Mouse (Mus musculus): Measurements from ENCODE around the gene Shld2. TPM values are rescaled to one million over a fixed set of nuclear protein-coding genes. Genes with fewer than 3 reads are reported as not detected.

Shld2 gene
- polyA plus RNA-seq, 1 experiment = 2.6 TPM

DNA sequence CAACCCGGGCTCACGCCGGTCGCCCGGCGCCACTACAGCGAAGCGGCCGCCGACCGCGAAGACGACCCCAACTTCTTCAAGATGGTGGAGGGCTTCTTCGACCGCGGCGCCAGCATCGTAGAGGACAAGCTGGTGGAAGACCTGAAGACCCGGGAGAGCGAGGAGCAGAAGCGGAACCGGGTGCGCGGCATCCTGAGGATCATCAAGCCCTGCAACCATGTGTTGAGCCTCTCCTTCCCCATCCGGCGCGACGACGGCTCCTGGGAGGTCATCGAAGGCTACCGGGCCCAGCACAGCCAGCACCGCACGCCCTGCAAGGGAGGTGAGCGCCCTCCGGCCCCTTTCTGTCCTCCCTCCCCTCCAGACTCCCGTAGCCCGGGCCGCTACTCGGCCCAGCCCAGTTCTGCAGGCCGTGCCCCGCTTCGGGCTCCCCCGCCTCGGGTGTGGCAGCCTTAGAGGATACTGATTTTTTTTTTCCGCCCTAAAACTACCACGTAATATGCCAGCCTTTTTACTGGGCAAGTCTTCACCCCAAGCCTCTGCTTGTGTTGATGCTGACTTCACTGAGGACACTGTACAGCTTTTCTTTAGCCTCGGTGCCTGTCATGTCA is 833 bp upstream of the Shld2 start:
- TF ChIP-seq MAX (IDR thresholded peaks at IDR 0.05; ENCODE audit: low read depth) (no peak), MYOG (IDR thresholded peaks at IDR 0.05; ENCODE audit: control insufficient read depth in 1 of 3, insufficient read depth in 1 of 3, insufficient read length in 2 of 3, low read depth in 2 of 3) (peak in 1 of 3 experiments; percentile 9)
- Histone ChIP-seq H3ac (ENCODE audit: control insufficient read depth, insufficient read length) (peak overlapping the region; percentile 54), H3K4me3 (peak overlapping the region; percentile 65), H3K4me2 (ENCODE audit: low read depth) (peak overlapping the region; percentile 76), H3K27me3 (ENCODE audit: control insufficient read depth, insufficient read depth, insufficient read length) (no peaks in the 10 kb centered on the region), H3K79me2 (ENCODE audit: control insufficient read depth, insufficient read depth) (peaks cover 52% of the 10 kb centered on the region), H3K36me3 (ENCODE audit: control insufficient read depth, insufficient read depth) (peaks cover 12% of the 10 kb centered on the region)

DNA sequence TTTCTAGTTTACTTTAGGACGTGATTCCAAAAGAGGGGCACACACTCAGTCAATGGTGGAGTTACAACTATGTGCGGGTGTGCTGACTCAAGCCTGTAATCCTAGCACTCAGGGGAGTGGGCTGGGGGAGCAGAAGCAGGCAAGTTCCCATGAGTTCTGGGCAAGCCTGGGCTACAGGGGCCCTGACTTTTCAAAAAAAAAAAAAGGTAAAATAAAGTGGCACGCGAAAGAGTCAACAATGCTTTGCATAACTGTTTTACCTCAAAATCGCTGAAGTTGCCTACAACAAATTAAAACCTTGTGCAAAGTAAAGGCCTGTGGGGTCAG is 423 bp downstream of the Shld2 start:
- Histone ChIP-seq H3K4me2 (ENCODE audit: low read depth) (peak overlapping the region; percentile 90), H3K36me3 (ENCODE audit: control insufficient read depth, insufficient read depth) (peaks cover 12% of the 10 kb centered on the region), H3ac (ENCODE audit: control insufficient read depth, insufficient read length) (peak overlapping the region; percentile 54), H3K27me3 (ENCODE audit: control insufficient read depth, insufficient read depth, insufficient read length) (no peaks in the 10 kb centered on the region), H3K79me2 (ENCODE audit: control insufficient read depth, insufficient read depth) (peaks cover 40% of the 10 kb centered on the region), H3K4me3 (peak overlapping the region; percentile 65)
- TF ChIP-seq MAX (IDR thresholded peaks at IDR 0.05; ENCODE audit: low read depth) (no peak), MYOG (IDR thresholded peaks at IDR 0.05; ENCODE audit: control insufficient read depth in 1 of 3, insufficient read depth in 1 of 3, insufficient read length in 2 of 3, low read depth in 2 of 3) (no peak), REST (IDR thresholded peaks at IDR 0.05; ENCODE audit: insufficient read depth, insufficient read length) (no peak), TCF3 (IDR thresholded peaks at IDR 0.05; ENCODE audit: insufficient read length, low read depth) (no peak), SRF (IDR thresholded peaks at IDR 0.05; ENCODE audit: control insufficient read depth, insufficient read length, low read depth) (no peak), TCF12 (IDR thresholded peaks at IDR 0.05; ENCODE audit: insufficient read depth, poor library complexity, severe bottlenecking) (no peak), MYOD1 (IDR thresholded peaks at IDR 0.05; ENCODE audit: control insufficient read depth in 1 of 3, insufficient read length in 2 of 3, low read depth in 2 of 3) (no peak), POLR2AphosphoS2 (IDR thresholded peaks at IDR 0.05; ENCODE audit: insufficient read length, low read depth) (no peak), POLR2A (IDR thresholded peaks at IDR 0.05; ENCODE audit: insufficient read length, low read depth) (no peak), USF1 (IDR thresholded peaks at IDR 0.05; ENCODE audit: low read depth) (no peak), E2F4 (IDR thresholded peaks at IDR 0.05; ENCODE audit: insufficient read depth) (no peak), CEBPB (IDR thresholded peaks at IDR 0.05; ENCODE audit: insufficient read depth, poor library complexity, severe bottlenecking) (no peak)

DNA sequence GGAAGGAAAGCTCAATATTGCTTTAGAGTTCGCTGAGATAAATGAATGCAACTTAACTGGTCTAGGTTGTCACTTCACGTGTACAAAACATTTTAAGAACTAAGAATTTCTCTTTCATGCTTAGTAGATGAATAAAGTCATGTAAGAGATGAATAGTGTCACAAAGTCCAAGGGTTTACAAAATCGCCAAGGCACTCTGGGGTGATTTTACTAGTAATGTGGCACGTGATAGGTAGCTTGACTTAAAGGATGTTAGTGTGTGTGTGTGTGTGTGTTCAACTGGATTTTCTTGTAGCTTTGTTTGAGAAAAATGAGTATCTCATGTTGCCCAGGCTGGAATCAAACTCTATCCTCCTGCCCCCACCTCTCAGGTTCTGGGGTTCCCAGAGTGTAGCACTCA is 1.0 kb downstream of the Shld2 start:
- H3K27me3 ChIP-seq (ENCODE audit: control insufficient read depth, insufficient read depth, insufficient read length) = no peaks in the 10 kb centered on the region
- TF ChIP-seq TCF3 (IDR thresholded peaks at IDR 0.05; ENCODE audit: insufficient read length, low read depth) = no peak
- peaks cover 34% of the 10 kb centered on the region for H3K79me2 ChIP-seq (ENCODE audit: control insufficient read depth, insufficient read depth)
- peak overlapping the region; percentile 90 for H3K4me2 ChIP-seq (ENCODE audit: low read depth)
- no peak overlapping the region for H3ac ChIP-seq (ENCODE audit: control insufficient read depth, insufficient read length)
- H3K4me3 ChIP-seq = peak overlapping the region; percentile 65
- peaks cover 12% of the 10 kb centered on the region for H3K36me3 ChIP-seq (ENCODE audit: control insufficient read depth, insufficient read depth)

DNA sequence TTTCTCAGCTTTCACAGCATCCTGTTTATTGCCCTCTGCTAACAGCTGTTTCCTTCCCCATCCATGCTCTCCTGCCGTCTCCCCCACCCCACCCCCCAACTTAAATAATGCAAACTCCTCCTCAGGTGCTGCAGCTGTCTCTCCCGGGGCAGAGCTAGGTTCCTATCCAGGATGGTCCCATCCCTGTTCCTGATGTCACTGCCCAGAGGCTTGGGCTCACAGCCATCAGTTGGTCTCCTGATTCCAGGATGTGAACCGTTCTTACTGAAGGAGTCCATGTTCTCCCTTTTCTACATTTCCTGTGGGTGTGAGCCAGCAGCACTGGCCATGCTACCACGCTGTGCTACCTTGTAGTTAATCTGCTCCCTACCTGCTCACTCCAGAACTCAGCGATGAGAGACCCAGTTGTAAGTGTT is 7.0 kb downstream of the Shld2 start:
- no peak overlapping the region for H3ac ChIP-seq (ENCODE audit: control insufficient read depth, insufficient read length)

DNA sequence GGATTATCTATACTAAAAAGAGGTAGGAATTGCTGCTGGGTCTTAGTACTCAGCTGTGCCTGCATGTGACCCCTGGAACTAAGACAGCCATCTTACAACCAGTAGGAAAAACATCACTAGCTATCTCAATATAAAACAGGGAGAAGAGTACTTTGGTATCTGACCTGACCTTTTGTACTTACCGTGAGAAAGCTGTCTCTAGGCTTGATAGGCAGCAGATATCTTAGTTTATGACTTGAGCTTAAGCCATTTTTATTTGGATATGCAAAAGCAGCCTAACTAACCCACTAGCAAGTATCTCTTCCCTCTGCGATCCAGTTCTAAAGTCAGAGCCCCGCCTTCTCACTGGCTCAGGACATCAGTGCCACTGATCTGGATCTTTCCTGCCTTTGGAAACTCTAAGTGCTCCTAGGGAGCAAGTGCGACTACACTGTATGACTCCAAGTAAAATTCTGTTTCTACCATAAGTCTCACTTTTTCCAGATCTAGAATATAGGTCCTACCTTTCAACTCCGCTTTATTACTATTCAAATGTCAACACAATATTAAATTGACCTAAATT is 7.5 kb downstream of the Shld2 start:
- Histone ChIP-seq H3ac (ENCODE audit: control insufficient read depth, insufficient read length) (no peak overlapping the region), H3K4me2 (ENCODE audit: low read depth) (no peak overlapping the region), H3K79me2 (ENCODE audit: control insufficient read depth, insufficient read depth) (no peaks in the 10 kb centered on the region), H3K4me3 (no peak overlapping the region), H3K27me3 (ENCODE audit: control insufficient read depth, insufficient read depth, insufficient read length) (no peaks in the 10 kb centered on the region), H3K36me3 (ENCODE audit: control insufficient read depth, insufficient read depth) (peaks cover 12% of the 10 kb centered on the region)
- no peak for TF ChIP-seq USF1 (IDR thresholded peaks at IDR 0.05; ENCODE audit: low read depth)

More for the DNA sequence above, 7.0 kb downstream of the Shld2 start:
- H3K79me2 ChIP-seq (ENCODE audit: control insufficient read depth, insufficient read depth) = no peaks in the 10 kb centered on the region
- no peaks in the 10 kb centered on the region for H3K27me3 ChIP-seq (ENCODE audit: control insufficient read depth, insufficient read depth, insufficient read length)
- no peak overlapping the region for H3K4me2 ChIP-seq (ENCODE audit: low read depth)
- peaks cover 12% of the 10 kb centered on the region for H3K36me3 ChIP-seq (ENCODE audit: control insufficient read depth, insufficient read depth)
- TF ChIP-seq REST (IDR thresholded peaks at IDR 0.05; ENCODE audit: insufficient read depth, insufficient read length) = no peak
- no peak for TF ChIP-seq MYOD1 (IDR thresholded peaks at IDR 0.05; ENCODE audit: control insufficient read depth in 1 of 3, insufficient read length in 2 of 3, low read depth in 2 of 3)
- TF ChIP-seq TCF3 (IDR thresholded peaks at IDR 0.05; ENCODE audit: insufficient read length, low read depth) = no peak
- no peak for TF ChIP-seq E2F4 (IDR thresholded peaks at IDR 0.05; ENCODE audit: insufficient read depth)
- TF ChIP-seq POLR2AphosphoS2 (IDR thresholded peaks at IDR 0.05; ENCODE audit: insufficient read length, low read depth) = no peak
- TF ChIP-seq TCF12 (IDR thresholded peaks at IDR 0.05; ENCODE audit: insufficient read depth, poor library complexity, severe bottlenecking) = no peak
- TF ChIP-seq SRF (IDR thresholded peaks at IDR 0.05; ENCODE audit: control insufficient read depth, insufficient read length, low read depth) = no peak
- no peak for TF ChIP-seq USF1 (IDR thresholded peaks at IDR 0.05; ENCODE audit: low read depth)
- TF ChIP-seq MYOG (IDR thresholded peaks at IDR 0.05; ENCODE audit: control insufficient read depth in 1 of 3, insufficient read depth in 1 of 3, insufficient read length in 2 of 3, low read depth in 2 of 3) = no peak
- TF ChIP-seq MAX (IDR thresholded peaks at IDR 0.05; ENCODE audit: low read depth) = no peak
- TF ChIP-seq CEBPB (IDR thresholded peaks at IDR 0.05; ENCODE audit: insufficient read depth, poor library complexity, severe bottlenecking) = no peak
- no peak for TF ChIP-seq POLR2A (IDR thresholded peaks at IDR 0.05; ENCODE audit: insufficient read length, low read depth)
- H3K4me3 ChIP-seq = no peak overlapping the region
